Mouse (Mus musculus): ENCODE results near the gene Pnliprp2.
A peak's percentile ranks its signal among the peaks of the same experiment; 100 is the strongest.

The Pnliprp2 gene

GRCm38 (mm10) chr19:58759423-58759822, at the start of gene Pnliprp2:
Pnliprp2 (plus strand) TSS chr19:58759719.
- no peak for ATAC-seq (ENCODE audit: insufficient number of reproducible peaks, low FRiP score, low TSS enrichment)

- ATAC-seq (ENCODE audit: insufficient number of reproducible peaks, low FRiP score, low TSS enrichment): no peak
These were observed 41.6 kb upstream of the Pnliprp2 start for GRCm38 (mm10) chr19:58717925-58718324.

- no peak for ATAC-seq (ENCODE audit: insufficient number of reproducible peaks, low FRiP score, low TSS enrichment)
These were observed 39.1 kb upstream of the Pnliprp2 start for GRCm38 (mm10) chr19:58720439-58720838.

GRCm38 (mm10) chr19:58726551-58726950, 33.0 kb upstream of the Pnliprp2 start:
- no peak for ATAC-seq (ENCODE audit: insufficient number of reproducible peaks, low FRiP score, low TSS enrichment)

GRCm38 (mm10) chr19:58727756-58728155, 31.8 kb upstream of the Pnliprp2 start:
- ATAC-seq (ENCODE audit: insufficient number of reproducible peaks, low FRiP score, low TSS enrichment): no peak

- ATAC-seq (ENCODE audit: insufficient number of reproducible peaks, low FRiP score, low TSS enrichment): no peak
These were observed 31.0 kb upstream of the Pnliprp2 start, which contains the start of gene Pnliprp1 for GRCm38 (mm10) chr19:58728445-58729031. Pnliprp1 (plus strand) TSS chr19:58728887.

GRCm38 (mm10) chr19:58733216-58733615, 26.3 kb upstream of the Pnliprp2 start:
- ATAC-seq (ENCODE audit: insufficient number of reproducible peaks, low FRiP score, low TSS enrichment): no peak

GRCm38 (mm10) chr19:58738111-58738510, 21.4 kb upstream of the Pnliprp2 start:
- no peak for ATAC-seq (ENCODE audit: insufficient number of reproducible peaks, low FRiP score, low TSS enrichment)

GRCm38 (mm10) chr19:58741036-58741435, 18.5 kb upstream of the Pnliprp2 start:
- ATAC-seq (ENCODE audit: insufficient number of reproducible peaks, low FRiP score, low TSS enrichment): no peak

- no peak for ATAC-seq (ENCODE audit: insufficient number of reproducible peaks, low FRiP score, low TSS enrichment)
These were observed 16.8 kb upstream of the Pnliprp2 start for GRCm38 (mm10) chr19:58742711-58743110.

- ATAC-seq (ENCODE audit: insufficient number of reproducible peaks, low FRiP score, low TSS enrichment): no peak
These were observed 15.8 kb upstream of the Pnliprp2 start for GRCm38 (mm10) chr19:58743736-58744135.

- ATAC-seq (ENCODE audit: insufficient number of reproducible peaks, low FRiP score, low TSS enrichment): no peak
These were observed 12.0 kb upstream of the Pnliprp2 start for GRCm38 (mm10) chr19:58747498-58748000.

- ATAC-seq (ENCODE audit: insufficient number of reproducible peaks, low FRiP score, low TSS enrichment): no peak
These were observed 8.7 kb upstream of the Pnliprp2 start for GRCm38 (mm10) chr19:58750822-58751221.

GRCm38 (mm10) chr19:58751504-58751903, 8.0 kb upstream of the Pnliprp2 start:
- no peak for ATAC-seq (ENCODE audit: insufficient number of reproducible peaks, low FRiP score, low TSS enrichment)

- no peak for ATAC-seq (ENCODE audit: insufficient number of reproducible peaks, low FRiP score, low TSS enrichment)
These were observed 648 bp upstream of the Pnliprp2 start for GRCm38 (mm10) chr19:58758871-58759270.

GRCm38 (mm10) chr19:58762316-58762715, 2.8 kb downstream of the Pnliprp2 start:
- no peak for ATAC-seq (ENCODE audit: insufficient number of reproducible peaks, low FRiP score, low TSS enrichment)

GRCm38 (mm10) chr19:58762848-58763541, 3.5 kb downstream of the Pnliprp2 start:
- peak; percentile 54; the same call in 1 of the 2 replicates for ATAC-seq (ENCODE audit: insufficient number of reproducible peaks, low FRiP score, low TSS enrichment)

GRCm38 (mm10) chr19:58767329-58767728, 7.8 kb downstream of the Pnliprp2 start:
- ATAC-seq (ENCODE audit: insufficient number of reproducible peaks, low FRiP score, low TSS enrichment): no peak

GRCm38 (mm10) chr19:58776461-58776860, 16.9 kb downstream of the Pnliprp2 start:
- no peak for ATAC-seq (ENCODE audit: insufficient number of reproducible peaks, low FRiP score, low TSS enrichment)

GRCm38 (mm10) chr19:58781566-58781965, 22.0 kb downstream of the Pnliprp2 start:
- ATAC-seq (ENCODE audit: insufficient number of reproducible peaks, low FRiP score, low TSS enrichment): no peak

- ATAC-seq (ENCODE audit: insufficient number of reproducible peaks, low FRiP score, low TSS enrichment): no peak
These were observed 24.4 kb downstream of the Pnliprp2 start for GRCm38 (mm10) chr19:58783938-58784337.

GRCm38 (mm10) chr19:58789194-58789593, 29.7 kb downstream of the Pnliprp2 start:
- no peak for ATAC-seq (ENCODE audit: insufficient number of reproducible peaks, low FRiP score, low TSS enrichment)

All from cerebellum, adult (tissue).